Mouse (Mus musculus): ENCODE results near the gene Lypd5. TPM values are rescaled to one million over a fixed set of nuclear protein-coding genes. Genes with fewer than 3 reads are reported as not detected.

The Lypd5 gene
- total and polyA plus RNA-seq, 2 experiments from 2014 or later, result 0.44 TPM; not detected in 1

DNA sequence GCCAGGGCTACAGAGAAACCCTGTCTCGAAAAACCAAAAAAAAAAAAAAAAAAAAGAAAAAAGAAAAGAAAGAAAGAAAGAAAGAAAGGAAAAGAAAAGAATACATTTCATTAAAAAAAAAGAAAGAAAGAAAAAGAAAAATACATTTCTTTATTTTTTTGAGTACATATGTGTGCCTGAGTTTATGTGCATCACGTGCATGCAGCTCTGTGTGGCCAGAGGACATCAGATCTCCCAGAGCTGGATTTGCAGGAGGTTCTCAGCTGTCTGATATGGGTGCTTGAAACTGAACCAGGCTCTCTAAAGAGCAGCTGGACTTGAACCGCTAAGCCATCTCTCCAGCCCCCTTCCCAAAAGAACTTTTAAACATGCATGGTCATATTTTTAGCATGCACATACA, 45.1 kb downstream of the Lypd5 start:
- Histone ChIP-seq H3K4me2 (ENCODE audit: low read depth, low read length, poor library complexity, severe bottlenecking) (no peak overlapping the region), H3K36me3 (ENCODE audit: insufficient read depth, low read length) (no peaks in the 10 kb centered on the region), H3K9ac (replicated peaks; ENCODE audit: low read length, poor library complexity, severe bottlenecking) (no peak overlapping the region), H3K9me3 (ENCODE audit: low read length) (no peaks in the 10 kb centered on the region), H3K4me1 (ENCODE audit: insufficient read depth, low read length) (no peaks in the 10 kb centered on the region), H3K27me3 (ENCODE audit: insufficient read depth, low read length) (no peaks in the 10 kb centered on the region), H3K27ac (ENCODE audit: low read depth, low read length) (no peak overlapping the region; the same call in 1 of the 2 replicates), H3K4me3 (ENCODE audit: low read depth, low read length) (no peak overlapping the region)
- ATAC-seq (ENCODE audit: low FRiP score), result no peak
- 90% methylated on average over 2 of the region's 3 CpGs for WGBS
- TF ChIP-seq CTCF (IDR thresholded peaks at IDR 0.05), result no peak
- no peak for DNase-seq (ENCODE audit: low spot score)

- WGBS, result 86% methylated on average over 15 of the region's 15 CpGs
These were observed 45.6 kb downstream of the Lypd5 start for GRCm38 (mm10) chr7:24394475-24395161.

GRCm38 (mm10) chr7:24396832-24397231, 47.8 kb downstream of the Lypd5 start:
- H3K9ac ChIP-seq (replicated peaks; ENCODE audit: low read length, poor library complexity, severe bottlenecking), result no peak overlapping the region
- no peak overlapping the region for H3K4me3 ChIP-seq (ENCODE audit: low read depth, low read length)
- H3K36me3 ChIP-seq (ENCODE audit: insufficient read depth, low read length), result no peaks in the 10 kb centered on the region
- H3K4me1 ChIP-seq (ENCODE audit: insufficient read depth, low read length), result no peaks in the 10 kb centered on the region
- no peak for TF ChIP-seq CTCF (IDR thresholded peaks at IDR 0.05)
- no peak overlapping the region for H3K4me2 ChIP-seq (ENCODE audit: low read depth, low read length, poor library complexity, severe bottlenecking)
- DNase-seq (ENCODE audit: low spot score) (no peak), ATAC-seq (ENCODE audit: low FRiP score) (no peak)
- H3K27me3 ChIP-seq (ENCODE audit: insufficient read depth, low read length), result no peaks in the 10 kb centered on the region
- 82% methylated on average over 11 of the region's 11 CpGs for WGBS
- no peaks in the 10 kb centered on the region for H3K9me3 ChIP-seq (ENCODE audit: low read length)
- no peak overlapping the region for H3K27ac ChIP-seq (ENCODE audit: low read depth, low read length)

More at GRCm38 (mm10) chr7:24394475-24395161, 45.6 kb downstream of the Lypd5 start:
- no peak overlapping the region for H3K4me3 ChIP-seq (ENCODE audit: low read depth, low read length)
- no peak overlapping the region; the same call in 1 of the 2 replicates for H3K27ac ChIP-seq (ENCODE audit: low read depth, low read length)
- H3K4me2 ChIP-seq (ENCODE audit: low read depth, low read length, poor library complexity, severe bottlenecking), result no peak overlapping the region
- no peaks in the 10 kb centered on the region for H3K9me3 ChIP-seq (ENCODE audit: low read length)
- no peak for TF ChIP-seq CTCF (IDR thresholded peaks at IDR 0.05)
- no peak for DNase-seq (ENCODE audit: low spot score)
- ATAC-seq (ENCODE audit: low FRiP score), result no peak
- H3K27me3 ChIP-seq (ENCODE audit: insufficient read depth, low read length), result no peaks in the 10 kb centered on the region
- no peak overlapping the region for H3K9ac ChIP-seq (replicated peaks; ENCODE audit: low read length, poor library complexity, severe bottlenecking)
- H3K36me3 ChIP-seq (ENCODE audit: insufficient read depth, low read length), result no peaks in the 10 kb centered on the region
- H3K4me1 ChIP-seq (ENCODE audit: insufficient read depth, low read length), result no peaks in the 10 kb centered on the region

- Histone ChIP-seq H3K9ac (replicated peaks; ENCODE audit: low read length, poor library complexity, severe bottlenecking) (no peak overlapping the region), H3K36me3 (ENCODE audit: insufficient read depth, low read length) (peaks cover 5% of the 10 kb centered on the region; the same call in 1 of the 2 replicates), H3K9me3 (ENCODE audit: low read length) (no peaks in the 10 kb centered on the region), H3K4me1 (ENCODE audit: insufficient read depth, low read length) (no peaks in the 10 kb centered on the region), H3K4me3 (ENCODE audit: low read depth, low read length) (no peak overlapping the region), H3K27ac (ENCODE audit: low read depth, low read length) (no peak overlapping the region), H3K27me3 (ENCODE audit: insufficient read depth, low read length) (no peaks in the 10 kb centered on the region), H3K4me2 (ENCODE audit: low read depth, low read length, poor library complexity, severe bottlenecking) (no peak overlapping the region)
- ATAC-seq (ENCODE audit: low FRiP score) (no peak), DNase-seq (ENCODE audit: low spot score) (no peak)
- whole genome bisulfite sequencing, result 95% methylated on average over 8 of the region's 8 CpGs
- TF ChIP-seq CTCF (IDR thresholded peaks at IDR 0.05), result no peak
These were observed 49.4 kb downstream of the Lypd5 start for GRCm38 (mm10) chr7:24398364-24398913.

DNA sequence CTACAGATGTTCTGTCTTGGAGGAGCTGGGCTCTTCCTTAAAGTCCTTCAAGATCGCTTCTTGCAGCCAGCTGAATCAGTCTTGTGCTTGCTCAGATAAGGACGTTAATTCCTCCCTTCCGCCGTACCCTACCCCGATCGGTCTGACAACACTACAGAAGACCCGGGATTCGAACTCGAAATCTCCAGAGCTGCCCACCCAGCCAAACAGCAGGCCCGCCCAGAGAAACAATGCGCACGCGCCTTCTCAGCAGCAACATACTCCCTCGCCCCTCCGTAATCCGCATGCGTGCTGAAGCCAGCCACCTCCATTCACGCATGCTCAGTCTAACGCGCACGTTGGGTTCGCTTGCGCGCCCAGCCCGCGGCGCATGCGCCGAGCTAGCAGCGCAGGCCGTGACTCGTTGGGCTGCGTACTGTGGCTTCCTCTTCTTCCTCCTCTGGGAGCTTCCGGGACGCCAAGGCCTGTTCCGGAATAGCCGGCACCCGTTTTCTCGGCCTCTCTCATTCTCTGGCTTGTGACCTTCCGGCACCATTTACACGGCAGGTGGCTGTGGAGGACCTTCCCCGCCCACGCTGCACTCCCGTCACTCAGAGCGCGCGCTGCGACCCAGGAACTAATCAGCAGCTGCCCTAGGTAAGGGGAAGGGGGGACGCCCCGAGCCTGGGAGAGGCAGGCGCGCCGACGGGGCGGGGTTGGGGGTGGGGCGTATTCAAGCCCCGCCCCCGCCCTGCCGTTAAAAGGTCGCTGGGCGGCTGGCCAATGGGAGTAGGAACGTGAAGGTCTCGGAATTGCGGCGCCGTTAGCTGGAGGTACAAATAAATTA, 50.5 kb downstream of the Lypd5 start, which contains the start of gene Smg9:
Gene Smg9 (plus strand): TSS at position 364 of the 826 bp plus-strand sequence.
- H3K4me1 ChIP-seq (ENCODE audit: insufficient read depth, low read length), result no peaks in the 10 kb centered on the region
- H3K27ac ChIP-seq (ENCODE audit: low read depth, low read length), result peak within 1 kb of the TSS; percentile 96
- no peak for TF ChIP-seq CTCF (IDR thresholded peaks at IDR 0.05)
- DNase-seq (ENCODE audit: low spot score) (peak; percentile 99), ATAC-seq (ENCODE audit: low FRiP score) (peak; percentile 95)
- H3K9ac ChIP-seq (replicated peaks; ENCODE audit: low read length, poor library complexity, severe bottlenecking), result peak within 1 kb of the TSS; percentile 72
- H3K27me3 ChIP-seq (ENCODE audit: insufficient read depth, low read length), result no peaks in the 10 kb centered on the region
- peaks cover 5% of the 10 kb centered on the region; the same call in 1 of the 2 replicates for H3K36me3 ChIP-seq (ENCODE audit: insufficient read depth, low read length)
- H3K4me2 ChIP-seq (ENCODE audit: low read depth, low read length, poor library complexity, severe bottlenecking), result peak within 1 kb of the TSS; percentile 48
- H3K4me3 ChIP-seq (ENCODE audit: low read depth, low read length), result peak within 1 kb of the TSS; percentile 55
- WGBS, result 3% methylated on average over 66 of the region's 66 CpGs
- no peaks in the 10 kb centered on the region for H3K9me3 ChIP-seq (ENCODE audit: low read length)
